Mouse (Mus musculus) mouse embryonic stem cell (cell line): ENCODE measurements at regions not wholly inside any gene's neighbourhood (a gene's known extent, or its start where the extent isn't known, plus 50 kb on each side); places are given as distances from the start of the nearest gene placed in this dataset.

Source experiments
- in situ Hi-C, 2 experiments: fragments of 300-500 bp; cut with MboI; formaldehyde crosslinking; loops; 1 replicate in 1 of 2; 3 replicates in 1 of 2; pipeline ENCODE4 v1.14.3; 2019 to 2020; ENCODE audit warnings: low sequenced_read_pairs in 2 of 2, low pct_unique_long_range_greater_than_20kb in 1 of 2, mixed read lengths in 1 of 2; ENCODE audit not compliant: unreplicated experiment in 1 of 2

DNA sequence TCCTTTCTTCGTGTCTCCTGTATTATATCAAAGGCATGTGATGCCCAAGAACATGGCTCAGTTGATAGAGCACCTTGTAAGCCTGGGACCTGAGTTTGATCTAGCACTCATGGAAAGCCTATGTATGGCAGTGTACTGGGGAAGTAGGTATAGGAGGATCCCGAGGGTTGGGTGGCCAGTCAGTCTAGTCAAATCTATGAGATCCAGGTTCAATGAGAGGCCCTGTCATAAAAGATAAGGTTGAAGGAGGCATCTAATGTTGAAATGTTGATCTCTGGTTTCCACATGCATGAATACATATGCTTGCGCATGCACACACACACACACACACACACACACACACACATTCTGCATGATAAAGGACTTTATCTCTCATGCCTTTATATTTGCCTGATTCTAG is 178.6 kb upstream of the Map3k1 start:
- in situ Hi-C loops: no loop called here

- in situ Hi-C loops: no loop called here
Measured at GRCm38 (mm10) chr13:111990913-111991534, 182.2 kb upstream of the Map3k1 start.

GRCm38 (mm10) chr13:111992075-111992847 is 183.5 kb upstream of the Map3k1 start:
- in situ Hi-C loops: no loop called here

- in situ Hi-C loops: no loop called here
Measured at GRCm38 (mm10) chr13:111994862-111995490, 186.2 kb upstream of the Map3k1 start.

GRCm38 (mm10) chr13:111995716-111996115 is 186.9 kb upstream of the Map3k1 start:
- in situ Hi-C loops: no loop called here

DNA sequence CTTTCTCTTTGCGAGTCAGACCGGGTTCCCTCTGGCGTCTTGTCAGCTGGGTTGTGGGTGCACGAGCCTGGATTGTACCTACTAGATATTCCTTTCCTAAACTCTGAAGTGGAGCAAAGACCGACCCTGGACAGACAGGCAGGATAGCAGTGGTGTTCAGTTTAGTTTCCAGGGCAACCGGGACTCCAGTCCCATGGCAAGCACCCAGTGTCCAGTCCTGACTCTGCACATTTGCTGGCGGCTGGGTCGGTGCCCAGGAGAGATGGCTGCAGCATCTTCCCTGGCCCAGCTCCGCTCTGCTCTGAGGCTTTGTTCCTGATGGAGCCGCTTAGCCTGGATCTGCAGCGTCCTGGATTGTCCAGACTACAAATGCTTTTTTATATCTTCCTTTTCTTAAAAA is 188.1 kb upstream of the Map3k1 start:
- in situ Hi-C loops: no loop called here

DNA sequence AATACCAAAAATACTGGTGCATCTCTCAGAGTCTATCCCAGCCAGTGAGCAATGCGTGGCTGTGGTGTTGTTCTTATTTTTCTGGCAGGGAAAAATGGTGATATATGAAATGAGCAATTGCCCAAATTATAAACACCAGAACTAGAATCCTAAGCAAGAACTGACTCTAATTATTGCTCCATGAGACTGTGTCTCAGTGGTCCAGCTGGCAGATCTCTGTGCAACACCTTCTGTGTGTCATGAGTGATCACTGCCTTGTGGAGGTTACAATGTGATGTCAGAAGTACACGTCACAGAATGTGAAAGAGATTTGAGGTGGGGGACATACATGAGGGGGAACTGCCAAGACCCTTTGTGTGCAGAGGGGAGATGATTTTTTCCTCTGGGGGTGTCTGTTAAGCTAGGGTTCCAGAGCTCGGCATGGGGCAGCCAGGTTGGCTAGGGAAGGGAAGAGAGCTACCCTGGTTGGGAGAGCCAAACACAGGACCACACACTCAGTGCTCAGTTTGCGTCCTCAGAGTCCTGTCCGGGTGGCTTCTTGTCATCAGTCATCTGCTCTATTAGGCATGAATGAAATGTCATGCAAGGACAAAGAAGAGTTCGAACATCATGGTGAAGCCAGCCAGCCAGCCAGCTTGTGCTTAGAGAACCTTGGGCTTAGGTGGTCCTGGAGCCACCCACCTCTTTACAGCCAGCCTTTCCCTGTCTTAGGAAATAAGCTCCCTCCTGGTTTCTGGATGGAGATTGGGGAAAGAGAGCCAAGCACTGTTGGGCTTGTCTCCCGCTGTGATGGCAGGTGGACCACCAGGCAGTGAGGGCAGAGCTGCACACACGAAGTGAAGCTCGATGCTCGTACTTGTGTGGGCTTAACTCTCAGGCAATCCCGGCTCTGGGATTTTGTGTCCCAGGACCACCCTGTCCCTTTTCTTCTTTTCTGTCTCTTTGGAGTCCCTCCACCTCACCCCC is 189.5 kb upstream of the Map3k1 start:
- in situ Hi-C loops: no loop called here

DNA sequence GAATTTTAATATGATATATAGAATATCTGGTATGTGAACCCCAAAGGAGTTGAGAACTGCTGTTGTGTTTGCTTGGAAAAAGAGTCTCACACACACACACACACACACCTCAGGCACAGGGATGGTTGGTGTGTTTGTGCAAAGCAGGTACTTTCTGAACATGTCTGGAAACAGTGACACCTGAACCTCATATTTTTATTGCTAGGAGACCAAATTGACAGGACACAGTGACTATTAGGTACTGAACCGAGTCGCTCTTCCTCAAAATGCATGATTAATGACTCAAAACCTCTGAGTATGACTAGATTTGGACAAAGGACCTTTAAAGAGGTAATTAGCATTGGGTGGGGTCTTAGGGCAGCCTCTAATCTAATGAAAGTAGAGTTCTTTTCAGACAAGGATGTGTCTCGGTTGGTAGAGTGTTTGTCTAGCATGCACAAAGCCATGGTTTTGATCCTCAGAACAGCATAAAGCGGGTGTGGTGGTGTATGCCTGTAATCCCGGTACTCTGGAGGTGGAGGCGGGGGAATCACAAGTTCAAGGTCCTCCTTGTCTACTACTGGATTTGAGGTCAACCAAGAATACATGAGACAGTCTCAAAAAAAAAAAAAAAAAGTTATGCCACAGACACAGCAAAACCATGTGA is 191.0 kb upstream of the Map3k1 start:
- in situ Hi-C loops: no loop called here

DNA sequence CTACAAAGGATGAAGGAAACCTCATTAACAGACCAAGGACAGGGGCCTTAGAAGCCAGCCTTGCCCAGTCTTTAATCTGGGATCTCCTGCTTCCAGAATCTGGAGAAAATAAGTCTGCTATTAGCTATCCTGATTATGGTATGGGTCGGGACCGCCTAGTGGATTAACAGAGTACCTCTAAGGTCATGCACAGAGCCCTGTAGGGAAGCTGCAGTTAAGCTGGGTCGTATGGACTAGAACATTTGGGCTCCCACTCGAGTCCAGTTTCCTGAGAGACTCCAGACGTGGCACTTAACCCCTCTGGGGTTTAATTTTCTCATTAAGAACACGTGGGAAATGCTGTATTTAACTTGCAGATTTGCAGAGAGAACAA is 191.5 kb upstream of the Map3k1 start:
- in situ Hi-C loops: no loop called here

GRCm38 (mm10) chr13:112000696-112001095 is 191.9 kb upstream of the Map3k1 start:
- in situ Hi-C loops: no loop called here

DNA sequence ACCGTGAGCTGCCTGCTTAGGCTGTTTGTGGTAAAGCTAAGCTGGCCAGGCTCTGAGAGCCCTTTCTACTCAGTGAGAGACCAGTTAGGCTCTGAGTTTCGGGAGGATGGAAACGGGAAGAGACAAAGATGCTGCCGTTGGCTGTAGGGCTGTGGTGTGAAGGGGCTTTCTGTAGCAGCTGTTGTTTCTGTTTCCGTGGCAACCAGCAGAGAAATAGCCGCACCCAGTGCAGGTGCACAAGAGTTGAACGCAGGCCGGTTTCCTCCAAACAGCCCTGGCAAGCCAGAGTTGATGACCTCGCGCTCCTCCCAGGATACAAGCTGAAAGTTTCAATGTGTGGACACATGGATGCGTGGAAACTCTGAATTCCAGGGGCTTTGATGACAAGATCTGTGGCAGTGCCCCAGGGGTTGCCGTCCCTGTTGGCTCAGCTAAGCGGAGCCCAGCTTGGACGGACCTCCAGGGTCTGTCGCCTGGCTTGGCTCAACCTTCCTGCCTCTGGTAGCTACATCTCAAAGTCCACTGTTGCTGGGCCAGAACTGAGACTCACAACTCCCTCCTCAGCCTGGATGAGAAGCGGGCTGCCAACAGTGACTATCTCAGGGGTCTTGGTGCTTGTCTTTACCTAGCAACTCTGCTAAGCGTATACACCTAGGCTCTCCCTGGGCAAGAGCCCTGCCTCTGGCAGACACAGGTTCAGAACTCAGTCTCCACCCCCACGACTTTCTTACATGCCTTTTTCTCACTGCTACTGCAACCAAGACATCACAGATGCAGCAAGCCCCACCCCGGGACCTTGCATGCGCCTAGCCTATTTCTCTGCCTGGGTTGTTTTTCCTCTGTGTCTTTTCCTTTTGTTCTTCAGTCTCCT is 192.6 kb upstream of the Map3k1 start:
- in situ Hi-C loops: no loop called here

DNA sequence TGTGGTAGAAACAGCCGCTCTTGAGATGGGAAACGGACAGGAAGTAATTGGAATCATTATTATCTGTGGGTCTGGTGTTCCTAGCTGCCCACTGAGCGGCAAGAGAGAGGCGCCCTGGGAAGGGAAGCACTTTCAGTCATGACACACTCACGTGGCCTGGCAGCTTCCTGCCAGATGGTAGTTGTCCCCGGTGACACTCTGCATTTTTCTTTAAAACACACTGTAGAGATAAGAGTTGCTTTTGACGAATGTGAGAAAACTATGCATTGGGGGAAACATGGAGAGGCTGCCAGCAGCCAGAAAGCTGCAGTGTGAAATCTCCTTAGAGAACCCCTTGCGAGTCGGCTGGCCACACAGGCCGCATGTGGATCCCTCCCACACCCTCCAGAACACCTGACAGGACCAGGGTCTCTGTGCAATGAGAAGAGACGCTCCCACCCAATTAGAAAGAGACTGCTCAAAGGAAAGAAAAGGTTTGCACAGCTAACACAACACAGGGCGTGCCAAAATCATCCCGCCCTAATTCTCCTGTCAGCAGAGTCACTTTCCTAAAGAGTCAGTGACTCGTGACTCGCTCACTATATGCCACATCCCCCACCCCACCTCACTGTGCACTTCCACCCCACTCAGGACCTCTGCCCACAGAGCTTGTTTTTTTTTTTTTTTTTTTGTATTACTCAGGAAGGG is 194.0 kb upstream of the Map3k1 start:
- in situ Hi-C loops: no loop called here

DNA sequence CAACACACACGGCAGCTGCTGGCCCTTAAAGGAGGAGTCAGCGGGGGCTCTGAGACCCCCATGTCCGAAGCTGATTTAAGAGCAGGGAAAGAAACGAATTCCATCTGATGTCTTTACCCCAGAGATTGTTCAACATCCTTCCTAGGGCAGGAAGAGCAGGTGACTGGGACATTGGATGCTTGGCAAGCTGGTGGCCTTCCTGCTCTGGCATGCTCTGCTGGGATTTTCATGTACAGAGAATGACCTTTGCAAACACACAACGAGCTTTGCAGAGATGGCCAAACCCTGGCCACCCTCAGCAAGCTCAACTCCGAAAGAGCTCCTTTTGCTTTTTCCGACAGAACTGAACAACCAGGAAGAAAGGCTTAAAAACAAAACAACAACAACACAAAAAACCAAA is 194.7 kb upstream of the Map3k1 start:
- in situ Hi-C loops: no loop called here

DNA sequence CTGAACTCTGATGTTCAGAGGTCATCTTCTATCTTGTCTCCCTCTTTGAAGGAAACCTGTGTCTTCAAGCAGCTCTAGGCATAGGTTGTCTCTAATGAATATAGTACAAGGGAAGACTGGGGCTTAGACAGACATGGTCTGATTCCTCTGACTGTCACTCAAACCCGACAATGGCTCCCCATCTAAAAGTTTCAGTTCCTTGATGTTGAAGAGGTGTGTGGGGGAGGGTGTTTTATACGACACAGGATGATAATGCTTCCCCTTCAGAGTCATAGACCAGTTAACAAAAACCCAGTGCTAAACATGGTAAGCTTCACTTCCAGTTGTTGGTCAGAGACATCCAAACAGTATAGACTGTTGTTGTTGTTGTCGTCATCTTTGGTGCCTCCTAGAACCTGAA is 195.3 kb upstream of the Map3k1 start:
- in situ Hi-C loops: no loop called here

GRCm38 (mm10) chr13:112005421-112005820 is 196.6 kb upstream of the Map3k1 start:
- in situ Hi-C loops: no loop called here

DNA sequence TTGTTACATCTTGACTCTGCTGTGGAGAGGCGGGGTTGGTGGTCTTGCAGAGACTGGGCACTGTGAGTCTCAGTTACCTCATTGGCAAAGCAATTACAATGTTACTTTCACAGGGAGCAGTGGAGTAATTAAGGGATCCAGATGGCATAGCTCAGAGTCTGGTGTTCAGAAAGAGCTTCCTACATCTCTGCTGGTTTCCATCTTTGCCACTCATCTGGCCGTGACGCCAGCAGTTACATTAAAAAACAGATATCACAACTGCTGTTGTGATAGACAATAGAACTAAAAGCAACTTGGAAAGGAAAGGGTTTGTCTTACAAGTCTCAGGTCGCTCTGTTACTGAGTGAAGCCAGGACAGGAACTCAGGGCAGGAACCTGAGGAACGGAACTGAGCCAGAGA is 200.0 kb upstream of the Map3k1 start:
- in situ Hi-C loops: no loop called here

GRCm38 (mm10) chr13:112009288-112009687 is 200.5 kb upstream of the Map3k1 start:
- in situ Hi-C loops: no loop called here
